Mouse (Mus musculus): ENCODE data around the gene Cd6.

Gene Cd6

GRCm38 (mm10) chr19:10798576-10798975 is 31.3 kb downstream of the Cd6 start:
- DNase-seq = no peak

- DNase-seq = no peak
Observed at GRCm38 (mm10) chr19:10794916-10795315, 34.9 kb downstream of the Cd6 start.

- no peak for DNase-seq
Observed at GRCm38 (mm10) chr19:10793044-10793443, 36.8 kb downstream of the Cd6 start.

- DNase-seq = no peak
Observed at GRCm38 (mm10) chr19:10790323-10790722, 39.5 kb downstream of the Cd6 start.

GRCm38 (mm10) chr19:10788242-10788641 is 41.6 kb downstream of the Cd6 start:
- DNase-seq = no peak

GRCm38 (mm10) chr19:10787406-10787805 is 42.5 kb downstream of the Cd6 start:
- no peak for DNase-seq

- no peak for DNase-seq
Observed at GRCm38 (mm10) chr19:10786753-10787152, 43.1 kb downstream of the Cd6 start.

GRCm38 (mm10) chr19:10784796-10785459 is 44.9 kb downstream of the Cd6 start:
- no peak for DNase-seq

GRCm38 (mm10) chr19:10784061-10784460 is 45.8 kb downstream of the Cd6 start:
- no peak for DNase-seq

GRCm38 (mm10) chr19:10783168-10783567 is 46.7 kb downstream of the Cd6 start:
- no peak for DNase-seq

GRCm38 (mm10) chr19:10781641-10782040 is 48.2 kb downstream of the Cd6 start:
- DNase-seq = no peak

GRCm38 (mm10) chr19:10776906-10777305 is 53.0 kb downstream of the Cd6 start:
- DNase-seq = no peak

GRCm38 (mm10) chr19:10774141-10774540 is 55.7 kb downstream of the Cd6 start:
- DNase-seq = no peak

GRCm38 (mm10) chr19:10773384-10773783 is 56.5 kb downstream of the Cd6 start:
- no peak for DNase-seq

GRCm38 (mm10) chr19:10772866-10773265 is 57.0 kb downstream of the Cd6 start:
- DNase-seq = no peak

- no peak for DNase-seq
Observed at GRCm38 (mm10) chr19:10771995-10772394, 57.9 kb downstream of the Cd6 start.

GRCm38 (mm10) chr19:10769429-10770195 is 60.2 kb downstream of the Cd6 start:
- DNase-seq = no peak

- no peak for DNase-seq
Observed at GRCm38 (mm10) chr19:10768694-10769428, 61.0 kb downstream of the Cd6 start.

GRCm38 (mm10) chr19:10767631-10768030 is 62.2 kb downstream of the Cd6 start:
- DNase-seq = no peak

- DNase-seq = no peak
Observed at GRCm38 (mm10) chr19:10763381-10764031, 66.4 kb downstream of the Cd6 start.

GRCm38 (mm10) chr19:10762468-10762867 is 67.4 kb downstream of the Cd6 start:
- no peak for DNase-seq

GRCm38 (mm10) chr19:10761794-10762415 is 68.0 kb downstream of the Cd6 start:
- no peak for DNase-seq

Data from embryo, embryonic 11 days (tissue).